Mouse (Mus musculus) Muller cell, postnatal 12 days (primary cell): ENCODE data around the gene Gins3.
"Not testable (repeated sequence)": the region's sequence is repeated elsewhere in the genome, so short reads cannot be mapped to it uniquely, and the experiment has no call there.

ENCODE experiments used
- DNase-seq: peaks from one replicate; pipeline ENCODE4 v3.0.0-alpha.2; 2015; ENCODE audit errors: inconsistent ontology term

Gene Gins3

DNA sequence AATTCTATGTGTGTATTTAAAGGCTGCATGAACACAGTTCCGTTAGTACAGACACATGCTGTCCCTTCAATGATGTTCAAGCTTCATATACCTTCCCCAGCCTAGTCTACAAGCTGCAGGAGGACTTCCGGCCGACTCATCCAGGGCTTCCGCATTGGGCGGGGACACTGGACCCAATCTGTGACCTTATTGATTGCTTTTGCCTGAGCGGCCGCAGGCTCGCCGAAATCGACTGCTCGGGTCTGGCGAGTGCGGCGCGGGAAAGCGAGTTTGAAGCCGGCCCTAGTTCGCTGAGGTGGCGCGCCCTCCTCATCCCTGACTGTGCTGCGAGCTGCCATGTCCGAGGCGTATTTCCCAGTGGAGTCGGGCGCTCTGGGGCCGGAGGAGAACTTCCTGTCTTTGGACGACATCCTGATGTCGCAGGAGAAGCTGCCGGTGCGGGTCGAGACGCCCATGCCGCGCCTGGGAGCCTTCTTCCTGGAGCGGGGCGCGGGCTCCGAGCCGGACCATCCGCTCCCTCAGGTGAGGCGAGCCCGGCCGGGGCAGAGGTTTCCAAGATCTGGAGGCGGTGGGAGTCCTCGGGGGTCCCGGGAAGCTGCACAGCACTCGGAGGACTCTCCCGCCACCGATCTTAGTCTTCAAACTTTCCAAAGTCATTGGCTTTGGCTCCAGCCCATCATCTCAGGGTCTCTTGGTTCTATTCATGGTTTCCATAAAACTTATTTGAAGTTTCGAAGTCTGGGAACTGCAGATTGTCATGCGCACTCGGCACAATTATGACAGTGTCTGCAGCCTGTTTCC, at the start of gene Gins3:
Gene Gins3, plus strand, starts transcription at position 192 of the 801 bp plus-strand sequence.
- DNase-seq, result peak; percentile 88

DNA sequence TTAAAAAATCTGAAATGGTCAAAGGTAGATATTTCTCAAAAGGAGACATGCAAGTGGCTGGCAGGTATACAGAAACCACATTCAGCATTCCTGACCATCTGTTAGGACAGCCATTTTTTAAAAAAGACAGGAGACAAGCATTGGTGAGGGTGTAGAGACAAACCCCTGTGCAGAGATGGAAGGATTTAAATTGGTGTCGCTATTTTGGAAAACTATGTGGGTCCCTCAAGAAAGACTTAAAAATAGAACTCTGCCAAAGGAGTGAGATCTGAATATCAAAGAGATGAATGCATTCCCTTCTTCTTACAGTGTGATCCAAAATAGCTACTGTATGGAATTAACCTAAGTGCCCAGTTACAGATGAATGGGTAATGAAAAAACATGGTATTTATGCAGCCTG, 45.9 kb upstream of the Gins3 start:
- DNase-seq, result no peak

DNA sequence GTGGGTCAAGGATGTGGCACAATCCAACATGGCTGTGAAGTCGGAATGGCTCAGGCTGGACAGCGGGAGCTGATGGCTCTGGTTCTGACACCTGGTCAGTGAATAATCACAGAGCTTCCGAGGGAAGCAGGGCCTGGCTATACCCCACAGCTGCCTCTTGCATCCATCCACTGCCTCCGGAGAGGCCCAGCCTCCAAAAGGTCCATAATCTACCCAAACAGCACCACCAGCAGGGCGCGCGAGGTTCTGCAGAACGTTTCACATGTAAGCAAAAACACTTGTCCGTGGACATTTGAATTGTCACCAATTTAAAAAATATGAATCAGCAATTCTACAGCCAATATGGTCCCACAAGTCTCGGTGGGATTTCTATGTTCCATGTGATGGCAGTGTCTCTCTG, 44.0 kb upstream of the Gins3 start:
- no peak for DNase-seq

DNA sequence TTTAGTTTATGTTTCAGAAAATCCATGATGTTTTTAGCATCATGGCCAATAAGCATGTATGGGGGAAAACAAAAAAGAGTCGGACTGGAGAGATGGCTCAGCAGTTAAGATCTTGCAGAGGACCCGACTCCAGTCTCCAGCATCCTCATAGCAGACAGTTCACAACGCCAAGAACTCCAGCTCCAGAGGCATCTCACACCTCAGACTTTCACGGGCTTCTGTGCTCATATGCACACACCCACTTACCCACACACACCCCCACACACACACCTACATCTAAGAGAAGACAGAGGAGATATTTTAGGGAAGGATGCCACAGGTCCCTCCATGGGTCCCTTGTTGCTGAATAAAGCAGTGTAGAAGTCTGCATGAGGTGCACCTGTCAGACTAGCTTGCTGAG, 42.7 kb upstream of the Gins3 start:
- DNase-seq, result no peak

DNA sequence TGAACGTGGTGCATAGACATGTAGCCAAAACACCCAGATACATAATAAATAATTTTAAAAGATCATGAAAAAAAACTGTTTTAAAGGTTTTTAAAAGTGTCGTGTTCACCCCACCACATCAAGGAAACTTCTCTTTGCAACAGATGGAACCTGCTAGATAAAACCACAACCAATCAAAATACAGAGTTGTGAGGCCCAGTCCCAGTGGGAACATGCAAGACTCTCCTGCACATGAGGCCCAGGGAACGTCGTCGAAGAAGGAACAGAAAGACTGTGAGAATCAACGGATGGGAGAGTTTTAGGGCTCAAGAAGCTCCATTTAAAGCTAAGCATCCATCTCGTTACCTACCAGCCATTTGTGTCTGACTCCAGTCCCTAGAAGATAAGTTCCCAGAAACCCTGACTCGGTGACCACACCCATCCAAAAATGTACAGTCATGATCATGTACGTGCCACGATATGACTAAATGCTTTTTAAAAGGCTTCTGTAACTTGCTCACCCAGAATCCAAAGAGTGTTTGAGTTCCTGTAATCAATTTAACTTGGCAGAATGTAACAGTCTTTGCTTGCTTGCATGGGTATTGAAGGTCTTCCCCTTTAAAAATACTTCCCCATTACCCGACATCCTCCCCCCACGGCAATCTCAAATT, 41.0 kb upstream of the Gins3 start:
- no peak for DNase-seq

DNA sequence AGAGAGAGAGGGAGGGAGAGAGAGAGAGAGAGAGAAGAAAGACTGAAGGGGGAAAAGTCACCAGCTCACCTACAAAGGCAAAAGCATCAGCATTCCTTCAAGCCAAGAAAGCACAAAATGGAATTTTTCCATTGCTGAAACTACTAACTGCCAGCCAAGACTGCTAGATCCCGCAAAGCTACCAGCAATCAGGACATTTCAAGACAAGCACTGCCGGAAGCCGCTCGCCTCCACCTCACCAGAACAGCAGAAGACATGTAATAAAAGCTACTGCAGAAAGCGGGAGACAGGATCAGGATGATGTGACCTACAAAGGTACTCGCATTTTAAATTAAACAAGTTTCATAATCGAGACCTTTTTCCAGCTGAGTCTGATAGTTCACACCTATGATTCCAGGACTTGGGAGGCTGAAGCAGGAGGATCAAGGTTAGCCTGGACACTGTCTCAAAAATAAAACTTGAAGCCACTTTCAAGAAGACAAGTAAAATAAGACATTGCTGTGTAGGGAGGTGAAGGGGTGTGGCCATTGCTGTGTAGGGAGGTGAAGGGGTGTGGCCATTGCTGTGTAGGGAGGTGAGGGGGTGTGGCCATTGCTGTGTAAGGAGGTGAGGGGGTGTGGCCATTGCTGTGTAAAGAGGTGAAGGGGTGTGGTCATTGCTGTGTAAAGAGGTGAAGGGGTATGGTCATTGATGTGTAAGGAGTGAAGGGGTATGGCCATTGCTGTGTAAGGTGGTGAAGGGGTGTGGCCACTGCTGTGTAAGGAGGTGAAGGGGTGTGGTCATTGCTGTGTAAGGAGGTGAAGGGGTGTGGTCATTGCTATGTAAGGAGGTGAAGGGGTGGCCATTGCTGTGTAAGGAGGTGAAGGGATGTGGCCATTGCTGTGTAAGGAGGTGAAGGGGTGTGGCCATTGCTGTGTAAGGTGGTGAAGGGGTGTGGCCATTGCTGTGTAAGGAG, 39.5 kb upstream of the Gins3 start:
- DNase-seq, result no peak

DNA sequence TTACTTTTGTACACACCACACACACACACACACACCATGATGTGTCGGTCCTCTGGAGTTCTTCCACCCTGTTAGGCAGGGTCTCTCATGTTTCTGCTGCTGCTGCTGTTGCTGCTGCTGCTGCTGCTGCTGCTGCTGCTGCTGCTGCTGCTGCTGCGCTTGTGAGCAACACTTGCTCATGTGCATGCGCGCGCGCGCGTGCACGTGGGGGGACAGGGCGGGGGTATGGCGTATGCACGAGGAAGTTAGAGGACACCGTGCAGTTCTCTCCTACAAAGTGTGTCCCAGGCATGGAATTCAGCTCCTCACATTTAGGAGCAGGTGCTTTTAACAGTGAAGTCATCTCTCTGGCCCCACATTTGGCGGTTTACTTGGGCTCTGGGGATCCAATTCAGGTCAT, 38.1 kb upstream of the Gins3 start:
- no peak for DNase-seq

DNA sequence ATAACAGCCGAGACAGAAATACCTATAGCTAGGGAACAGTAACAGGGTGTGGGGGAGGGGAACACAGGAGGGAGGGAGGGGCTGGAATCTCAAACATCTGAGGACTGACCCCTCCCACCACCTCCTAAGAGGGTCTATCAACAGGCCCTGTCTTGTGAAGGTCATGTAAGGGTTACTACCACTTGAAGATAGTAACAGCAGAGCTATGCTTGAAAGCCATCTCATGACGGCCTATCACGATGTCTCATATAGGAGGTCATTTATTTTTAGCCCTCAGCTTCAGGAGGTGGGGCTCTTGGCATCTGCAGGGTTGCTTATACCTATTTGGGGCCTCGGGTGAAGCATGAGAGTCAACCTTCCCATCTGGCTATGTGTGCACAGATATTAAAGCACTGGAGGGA, 36.4 kb upstream of the Gins3 start:
- DNase-seq, result no peak

DNA sequence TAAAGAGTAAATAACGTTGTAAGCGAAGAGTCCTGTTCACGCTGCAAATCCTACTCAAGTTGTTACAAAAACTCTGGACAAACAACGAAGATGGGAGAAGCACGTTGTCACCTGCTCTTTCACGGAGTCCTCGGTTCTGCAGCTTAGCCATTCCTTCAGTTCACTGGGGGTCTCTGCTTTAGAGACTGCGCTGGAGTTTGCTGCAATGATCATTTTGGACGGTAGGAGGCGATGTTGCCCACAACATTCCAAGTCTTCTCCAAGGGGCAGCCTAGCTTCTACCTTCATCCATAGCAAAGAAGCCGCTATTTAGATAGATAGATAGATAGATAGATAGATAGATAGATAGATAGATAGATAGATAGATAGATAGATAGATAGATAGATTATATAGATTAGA, 33.4 kb upstream of the Gins3 start:
- DNase-seq, result peak; percentile 21

DNA sequence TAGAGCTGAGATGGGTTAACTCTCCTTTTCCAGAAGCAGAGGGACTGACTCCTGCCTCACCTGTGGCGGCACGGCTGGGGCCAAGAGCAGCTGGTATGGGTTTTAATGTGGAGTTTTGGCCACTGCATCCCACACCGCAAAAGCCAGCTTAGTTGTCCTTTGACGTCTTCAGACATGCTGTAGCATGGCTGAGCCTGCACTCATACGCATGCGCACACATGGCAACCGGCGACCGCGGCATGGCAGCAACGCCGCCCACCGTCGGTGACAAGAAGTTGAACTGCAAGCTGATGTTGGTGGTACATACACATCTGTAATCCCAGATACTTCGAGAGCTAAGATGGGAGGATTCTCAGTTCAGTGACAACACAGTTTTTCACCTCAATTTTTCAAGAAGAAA, 31.9 kb upstream of the Gins3 start:
- DNase-seq, result no peak

DNA sequence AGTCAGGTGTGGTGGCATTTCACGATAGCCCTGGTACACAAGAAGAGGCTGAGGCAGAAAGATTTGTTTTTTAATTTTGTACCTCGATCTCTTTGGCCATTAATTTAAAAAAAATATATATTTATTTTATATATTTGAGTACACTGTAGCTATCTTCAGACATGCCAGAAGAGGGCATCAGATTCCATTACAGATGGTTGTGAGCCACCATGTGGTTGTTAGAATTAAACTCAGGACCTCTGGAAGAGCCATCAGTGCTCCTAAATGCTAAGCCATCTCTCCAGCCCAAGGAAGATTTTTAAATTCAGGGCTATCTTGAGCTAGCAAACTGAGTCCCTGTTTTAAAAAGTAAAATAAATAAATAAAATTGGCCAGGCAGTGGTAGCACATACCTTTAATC, 31.1 kb upstream of the Gins3 start:
- no peak for DNase-seq

DNA sequence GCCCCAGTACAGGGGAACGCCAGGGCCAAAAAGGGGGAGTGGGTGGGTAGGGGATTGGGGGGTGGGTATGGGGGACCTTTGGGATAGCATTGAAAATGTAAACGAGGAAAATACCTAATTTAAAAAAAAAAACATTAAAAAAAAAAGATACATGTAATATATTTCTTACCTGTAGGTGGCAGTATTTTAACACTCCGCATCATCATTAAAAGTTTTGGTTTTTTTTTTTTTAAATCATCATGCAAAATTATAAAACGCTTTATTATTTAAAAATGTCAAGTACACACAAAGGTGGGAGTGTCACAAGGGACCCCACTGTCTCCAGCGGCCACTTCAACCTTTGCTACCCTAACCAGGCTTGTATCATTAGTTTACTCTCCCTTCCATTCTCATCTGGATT, 26.7 kb upstream of the Gins3 start:
- not testable (repeated sequence) for DNase-seq

DNA sequence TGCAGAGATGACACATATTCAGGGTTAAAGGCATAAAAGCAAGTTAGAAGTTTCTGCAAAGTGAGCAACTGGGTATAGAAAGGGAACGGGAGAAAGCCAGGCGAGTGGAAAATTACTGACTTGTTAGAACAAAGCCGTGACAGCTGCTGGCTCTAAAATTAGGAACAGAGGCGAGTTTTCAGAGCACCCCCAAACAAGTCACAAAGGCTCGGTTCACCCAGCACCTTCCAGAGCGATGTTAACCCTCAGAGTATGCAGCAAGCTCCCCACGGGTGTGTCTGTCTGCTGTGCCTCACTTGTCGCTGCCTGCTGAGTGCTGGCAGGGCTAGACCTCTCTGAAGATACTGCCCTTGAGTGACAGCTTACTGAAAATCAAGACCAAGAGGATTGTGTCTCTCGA, 26.0 kb upstream of the Gins3 start:
- no peak for DNase-seq

DNA sequence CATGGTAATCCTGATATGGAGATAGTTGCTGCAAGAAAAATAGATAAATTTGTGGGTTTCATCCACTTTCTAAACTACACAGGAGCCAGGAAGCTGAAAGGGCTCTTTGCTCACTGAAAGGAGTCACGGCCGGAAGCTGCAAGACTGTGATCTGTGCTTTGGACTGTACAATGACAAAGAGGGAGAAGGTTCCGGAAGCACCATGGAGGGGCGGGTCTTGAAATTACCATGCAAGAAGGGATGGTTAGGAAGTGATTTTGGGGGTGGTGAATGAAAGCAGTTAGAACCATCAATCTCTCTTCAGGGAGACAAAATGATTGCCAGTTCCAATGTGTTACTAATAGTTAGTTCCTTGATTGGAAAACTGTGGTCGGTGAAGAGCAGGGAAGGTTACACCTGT, 23.8 kb upstream of the Gins3 start:
- DNase-seq, result no peak

DNA sequence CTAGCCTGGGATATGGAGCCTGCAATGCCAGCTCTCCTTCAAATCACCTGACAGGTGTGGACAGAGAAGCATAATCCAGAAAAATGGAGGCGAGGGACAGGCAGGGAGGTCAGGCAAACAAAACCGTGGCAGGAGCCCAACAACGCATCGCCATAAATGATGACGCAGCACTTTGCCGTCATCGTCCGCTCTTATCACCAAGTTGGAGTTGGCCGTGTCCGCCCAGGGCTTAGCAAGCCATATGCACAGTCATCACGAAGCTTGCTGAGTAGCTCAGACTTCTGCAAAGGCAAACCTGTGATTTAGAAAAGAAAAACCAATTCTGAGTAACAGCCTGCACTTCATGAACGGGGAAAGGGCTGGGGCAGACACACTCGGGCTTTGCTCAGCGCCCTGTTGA, 22.5 kb upstream of the Gins3 start:
- no peak for DNase-seq

DNA sequence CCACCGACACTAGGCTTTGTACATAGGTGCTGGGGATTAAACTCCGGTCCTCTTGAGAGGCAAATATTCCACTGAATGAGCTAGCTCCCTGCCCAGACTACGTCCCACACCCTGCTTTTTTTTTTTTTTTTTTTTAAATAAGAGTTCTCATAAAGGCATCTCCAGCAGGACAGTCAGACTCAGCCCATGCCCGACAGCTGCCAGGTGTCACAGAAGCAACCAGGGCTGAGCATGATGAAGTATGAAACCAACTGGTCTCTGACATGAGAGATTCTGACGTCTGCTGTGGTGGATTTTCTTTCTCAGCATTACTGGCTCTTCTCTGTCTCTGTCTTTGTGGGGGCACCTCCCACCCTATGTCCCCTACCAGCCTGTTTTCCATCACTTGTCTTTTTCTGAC, 21.5 kb upstream of the Gins3 start:
- DNase-seq, result no peak

DNA sequence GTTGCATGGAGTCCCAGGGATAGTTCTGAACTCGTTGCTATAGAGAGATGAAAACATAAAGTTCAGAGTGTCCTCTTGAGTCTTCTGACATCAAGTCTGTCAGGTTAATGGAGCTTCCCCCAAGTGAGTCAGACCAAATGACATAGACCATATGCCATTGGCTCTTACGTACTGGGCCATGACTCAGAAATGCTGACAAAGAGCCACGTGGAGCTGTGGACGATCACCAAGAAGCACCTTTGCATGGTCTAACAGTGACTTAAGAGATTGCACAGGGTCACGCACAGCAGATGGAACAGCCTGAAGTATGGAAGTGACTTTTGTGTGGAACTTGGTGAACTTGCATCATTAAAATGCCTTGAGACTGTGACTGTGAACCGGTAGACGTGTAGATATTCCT, 16.9 kb upstream of the Gins3 start:
- DNase-seq, result no peak

DNA sequence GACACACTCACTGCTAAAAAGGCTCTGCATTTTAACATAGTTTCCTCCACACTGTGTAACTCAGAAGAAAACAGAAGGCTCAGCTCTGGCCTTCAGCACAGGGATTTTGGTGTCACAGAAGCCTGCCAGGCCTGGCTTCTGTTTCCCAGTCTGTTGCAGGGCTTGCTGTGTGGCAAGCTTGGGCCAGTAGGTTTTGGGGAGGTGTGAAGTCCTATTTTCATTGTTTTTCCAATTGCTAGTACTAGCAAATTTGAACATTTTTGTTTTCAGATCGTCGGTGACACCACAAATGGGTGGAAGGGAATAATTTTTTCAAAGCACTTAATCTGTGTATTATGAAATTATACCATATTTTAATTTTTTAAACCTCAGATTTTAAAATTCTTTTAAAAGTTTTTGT, 13.2 kb upstream of the Gins3 start:
- no peak for DNase-seq

DNA sequence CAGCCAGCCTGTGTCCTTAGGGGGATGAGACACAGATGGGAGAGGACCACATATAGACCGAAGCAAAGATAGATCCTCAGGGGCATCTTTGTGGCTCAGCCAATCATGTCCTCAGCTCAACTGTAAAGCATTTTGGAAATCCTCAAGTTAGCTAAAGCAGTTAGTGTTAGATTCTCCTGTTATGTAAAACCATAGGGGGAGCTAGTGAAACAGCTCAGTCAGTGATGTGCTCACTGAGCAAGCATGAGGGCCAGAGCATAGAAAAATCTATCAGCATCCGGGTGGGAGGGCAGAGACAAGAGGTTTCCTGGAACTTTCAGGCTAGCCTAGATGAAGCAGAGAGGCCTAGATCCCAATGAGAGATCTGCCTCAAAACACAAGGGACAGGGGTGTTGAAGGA, 8.4 kb upstream of the Gins3 start:
- DNase-seq, result no peak

DNA sequence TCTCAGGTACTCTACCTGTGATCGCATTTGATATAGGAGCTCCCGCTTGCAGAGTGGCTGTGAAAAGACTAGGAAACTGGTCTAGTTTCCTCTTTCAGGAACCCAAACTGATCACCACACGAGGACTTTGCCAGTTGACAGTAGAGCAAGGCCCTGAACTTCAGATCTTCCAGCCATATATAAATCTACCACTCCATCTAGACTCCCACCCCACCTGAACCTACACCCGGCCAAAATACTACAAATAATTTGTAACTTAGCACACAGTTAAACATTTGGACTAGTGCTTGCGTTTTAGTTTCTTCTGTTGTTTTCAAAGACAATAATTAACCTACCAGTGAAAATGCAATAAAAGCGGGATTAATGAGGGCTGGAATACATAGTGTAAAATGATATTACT, 413 bp upstream of the Gins3 start:
- DNase-seq, result no peak

DNA sequence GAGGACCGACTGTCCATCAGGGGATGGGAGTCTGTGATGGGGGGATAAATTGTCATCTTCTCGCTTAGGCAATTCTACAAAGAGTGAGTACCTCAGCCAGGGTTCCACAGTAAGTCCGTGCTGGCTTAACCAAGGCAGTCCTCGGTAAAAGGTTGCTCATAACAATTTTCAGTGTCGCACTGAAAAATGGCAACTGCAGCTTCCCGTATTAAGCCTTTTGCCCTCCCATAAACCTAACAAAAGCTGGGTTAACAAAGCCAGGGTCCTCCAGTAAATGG, 749 bp downstream of the Gins3 start:
- no peak for DNase-seq

DNA sequence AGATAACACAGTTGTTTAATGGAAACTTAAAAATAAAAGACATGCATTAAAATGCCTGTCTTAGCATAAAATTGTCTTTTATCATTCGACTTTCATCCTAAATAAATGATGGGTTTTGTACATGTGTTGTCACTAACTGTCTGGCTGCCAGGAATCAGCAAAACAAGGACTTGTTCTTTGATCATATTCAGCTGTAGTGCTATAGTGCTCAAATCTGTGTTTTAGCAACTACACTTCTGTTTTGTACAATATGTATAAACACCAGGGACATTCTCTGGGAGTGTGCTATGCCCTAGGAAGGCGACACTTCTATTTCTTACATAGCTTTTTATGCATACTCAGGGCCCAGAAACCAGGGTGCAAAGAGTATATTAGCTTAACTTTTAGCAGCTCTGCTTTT, 11.7 kb downstream of the Gins3 start:
- DNase-seq, result no peak

DNA sequence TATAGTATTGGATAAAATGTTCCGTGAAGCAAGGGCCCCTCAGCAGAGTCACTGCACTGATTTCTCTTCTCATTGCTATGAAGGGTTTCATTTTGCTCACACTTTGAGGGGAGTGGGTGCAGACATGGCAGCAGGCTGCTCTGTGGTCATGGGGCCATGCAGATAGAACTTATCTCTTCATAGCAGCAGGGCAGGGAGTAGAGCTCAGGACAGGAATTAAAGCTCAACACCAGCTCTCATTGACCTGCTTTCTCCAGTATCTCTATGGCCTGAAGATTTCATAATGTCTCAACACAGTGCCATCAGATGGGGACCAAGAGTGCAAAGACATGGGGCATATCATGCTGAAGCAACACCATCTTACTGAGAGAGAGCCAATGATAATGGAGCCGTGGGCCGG, 15.0 kb downstream of the Gins3 start:
- DNase-seq, result no peak
